Mouse (Mus musculus): ENCODE data around the gene 1700012B09Rik. TPM values are rescaled to one million over a fixed set of nuclear protein-coding genes. Genes with fewer than 3 reads are reported as not detected.
A peak's percentile ranks its signal among the peaks of the same experiment; 100 is the strongest.

The 1700012B09Rik gene
- polyA plus RNA-seq (2015; fragmentation: Nextera tagmentation; extraction: Ambion mirVana): not detected in 2 replicates

DNA sequence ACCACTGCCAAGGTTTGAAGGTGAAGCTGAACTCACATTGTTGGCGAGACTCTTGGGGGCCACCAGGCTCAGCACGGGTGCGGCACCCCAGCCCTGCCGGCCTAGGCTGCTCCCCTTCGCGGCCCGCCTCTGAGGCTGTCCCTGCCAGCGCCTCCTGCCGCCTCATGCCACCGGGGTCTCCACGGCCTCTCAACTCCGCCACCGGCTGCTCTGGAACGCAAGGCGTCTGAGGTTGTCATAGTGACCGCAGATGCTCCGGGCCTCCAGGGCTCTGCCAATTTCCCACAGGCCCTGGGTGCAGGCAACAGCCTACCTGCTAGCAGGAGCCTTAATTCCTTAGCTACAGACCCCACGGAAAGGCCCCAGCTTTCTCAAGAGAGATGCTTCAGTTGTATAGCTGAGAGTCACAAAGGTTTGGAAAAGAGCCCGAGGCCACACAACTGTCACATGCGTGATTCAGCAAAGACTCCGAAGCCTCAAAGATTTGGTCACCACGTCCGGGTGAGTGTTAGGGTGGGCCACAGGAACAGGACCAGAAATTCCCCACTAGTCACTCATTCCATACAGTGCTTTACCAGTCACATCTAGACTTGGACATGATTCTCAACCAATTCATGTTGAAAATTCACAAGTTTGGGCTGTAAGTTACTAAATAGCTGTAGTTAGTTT lies at the start of gene 1700012B09Rik:
1700012B09Rik (minus strand) TSS at position 228 of the 669 bp plus-strand sequence.
- Histone ChIP-seq H3K9me3 (replicated peaks) (no peaks in the 10 kb centered on the region), H3K27me3 (peaks cover 38% of the 10 kb centered on the region), H3K36me3 (no peaks in the 10 kb centered on the region), H3K4me3 (replicated peaks) (no peak within 1 kb of the TSS), H3K4me1 (peaks cover 6% of the 10 kb centered on the region), H3K4me2 (peak within 1 kb of the TSS; percentile 10), H3K9ac (no peak within 1 kb of the TSS), H3K27ac (no peak within 1 kb of the TSS)
- peak; percentile 73 for ATAC-seq (replicated peaks; ENCODE audit: low FRiP score)
- 20% methylated on average over 23 of the region's 23 CpGs for WGBS

DNA sequence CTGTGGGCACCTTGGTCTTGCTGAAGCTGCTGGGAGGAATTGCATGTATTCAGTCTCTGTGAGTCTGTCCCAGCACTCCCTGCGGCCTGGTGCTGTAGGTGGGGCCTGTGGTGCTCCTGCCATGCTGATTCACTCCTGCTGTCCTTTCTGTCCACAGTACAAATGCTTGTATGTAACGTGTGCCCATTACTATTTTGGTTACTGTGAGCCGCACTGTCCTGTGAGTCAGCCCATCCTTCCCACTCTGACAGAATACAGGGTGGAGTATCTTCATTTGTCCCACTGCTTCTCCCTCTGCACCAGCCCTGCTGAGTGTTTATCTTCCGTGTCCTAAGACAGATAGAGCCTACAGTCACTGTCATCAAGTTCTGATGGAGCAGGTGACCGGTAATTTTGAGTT lies 39.3 kb upstream of the 1700012B09Rik start:
- Histone ChIP-seq H3K4me1 (no peaks in the 10 kb centered on the region), H3K36me3 (peaks cover 78% of the 10 kb centered on the region), H3K27ac (no peak overlapping the region), H3K4me3 (replicated peaks) (no peak overlapping the region), H3K9me3 (replicated peaks) (no peaks in the 10 kb centered on the region), H3K27me3 (no peaks in the 10 kb centered on the region), H3K4me2 (no peak overlapping the region), H3K9ac (no peak overlapping the region)
- ATAC-seq (replicated peaks; ENCODE audit: low FRiP score): no peak
- 95% methylated on average over 5 of the region's 5 CpGs for WGBS

DNA sequence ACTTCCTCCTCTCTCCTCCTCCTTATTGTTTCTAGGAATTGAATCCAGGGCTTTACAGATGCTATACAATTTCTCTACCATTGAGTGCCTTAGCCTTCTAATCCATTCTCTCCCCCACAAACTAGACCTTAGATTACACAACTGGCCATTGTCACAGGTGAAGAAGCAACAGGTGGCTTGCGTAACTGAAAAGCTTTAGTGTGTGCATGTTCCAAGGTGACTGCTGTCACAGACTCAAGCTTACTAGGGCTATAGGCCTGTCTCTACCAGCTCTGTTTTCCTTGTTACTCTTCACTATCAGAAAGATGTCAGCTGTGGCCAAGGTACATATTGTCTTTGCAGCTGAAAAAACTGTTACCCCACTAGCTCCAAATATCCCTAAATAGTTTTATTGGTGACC lies 36.0 kb upstream of the 1700012B09Rik start:
- Histone ChIP-seq H3K9me3 (replicated peaks) (no peaks in the 10 kb centered on the region), H3K9ac (no peak overlapping the region), H3K27me3 (no peaks in the 10 kb centered on the region), H3K4me3 (replicated peaks) (no peak overlapping the region), H3K4me2 (no peak overlapping the region), H3K4me1 (no peaks in the 10 kb centered on the region), H3K27ac (no peak overlapping the region), H3K36me3 (peaks cover 81% of the 10 kb centered on the region)
- WGBS: 89% methylated on average over 1 of the region's 1 CpGs
- no peak for ATAC-seq (replicated peaks; ENCODE audit: low FRiP score)

DNA sequence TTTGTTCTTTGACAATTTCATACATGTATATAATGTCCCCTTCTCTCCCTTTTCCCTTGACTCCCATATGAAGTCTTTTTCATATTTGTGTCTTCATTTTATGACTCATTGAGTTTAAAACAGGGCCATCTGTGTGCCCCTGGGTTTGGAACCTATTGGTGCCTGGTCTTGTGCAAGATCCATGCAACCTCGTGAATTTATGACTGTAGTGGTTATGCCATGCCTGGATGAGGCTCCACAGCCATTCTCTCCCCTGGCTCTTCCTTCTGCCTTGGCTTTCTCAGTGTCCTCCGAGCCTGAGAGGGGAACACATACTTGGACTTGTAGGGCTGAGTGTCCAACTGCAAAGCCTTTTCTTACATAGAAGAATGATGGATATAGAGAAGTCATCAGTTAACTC lies 34.9 kb upstream of the 1700012B09Rik start:
- H3K4me1 ChIP-seq: no peaks in the 10 kb centered on the region
- no peak overlapping the region for H3K4me2 ChIP-seq
- no peak for ATAC-seq (replicated peaks; ENCODE audit: low FRiP score)
- H3K36me3 ChIP-seq: peaks cover 82% of the 10 kb centered on the region
- no peaks in the 10 kb centered on the region for H3K27me3 ChIP-seq
- no peak overlapping the region for H3K27ac ChIP-seq
- H3K9me3 ChIP-seq (replicated peaks): no peaks in the 10 kb centered on the region
- WGBS: 93% methylated on average over 2 of the region's 2 CpGs
- H3K4me3 ChIP-seq (replicated peaks): no peak overlapping the region
- H3K9ac ChIP-seq: no peak overlapping the region

DNA sequence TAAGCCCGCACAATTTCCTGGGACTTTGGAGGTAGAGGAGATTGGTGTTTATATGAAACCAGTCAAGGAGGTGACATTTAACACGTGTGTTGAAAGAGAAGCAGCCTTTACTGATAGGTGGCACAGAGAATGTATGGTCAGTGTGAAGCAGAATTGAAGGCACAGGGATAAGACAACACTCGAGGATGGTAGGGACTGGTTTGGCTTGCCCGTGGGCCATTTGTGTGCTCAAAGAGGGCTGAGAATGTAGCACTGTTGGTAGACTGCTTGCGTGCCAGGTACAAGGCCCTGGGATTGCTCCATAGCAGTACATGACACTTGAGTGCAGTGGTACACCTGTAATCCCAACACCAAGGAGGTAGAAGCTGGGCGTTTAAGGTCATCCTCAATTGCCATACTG lies 16.5 kb upstream of the 1700012B09Rik start:
- Histone ChIP-seq H3K27ac (no peak overlapping the region), H3K9me3 (replicated peaks) (no peaks in the 10 kb centered on the region), H3K4me2 (no peak overlapping the region), H3K36me3 (peaks cover 63% of the 10 kb centered on the region), H3K4me3 (replicated peaks) (no peak overlapping the region), H3K4me1 (peaks cover 9% of the 10 kb centered on the region), H3K27me3 (no peaks in the 10 kb centered on the region), H3K9ac (no peak overlapping the region)
- WGBS: 89% methylated on average over 6 of the region's 6 CpGs
- no peak for ATAC-seq (replicated peaks; ENCODE audit: low FRiP score)

DNA sequence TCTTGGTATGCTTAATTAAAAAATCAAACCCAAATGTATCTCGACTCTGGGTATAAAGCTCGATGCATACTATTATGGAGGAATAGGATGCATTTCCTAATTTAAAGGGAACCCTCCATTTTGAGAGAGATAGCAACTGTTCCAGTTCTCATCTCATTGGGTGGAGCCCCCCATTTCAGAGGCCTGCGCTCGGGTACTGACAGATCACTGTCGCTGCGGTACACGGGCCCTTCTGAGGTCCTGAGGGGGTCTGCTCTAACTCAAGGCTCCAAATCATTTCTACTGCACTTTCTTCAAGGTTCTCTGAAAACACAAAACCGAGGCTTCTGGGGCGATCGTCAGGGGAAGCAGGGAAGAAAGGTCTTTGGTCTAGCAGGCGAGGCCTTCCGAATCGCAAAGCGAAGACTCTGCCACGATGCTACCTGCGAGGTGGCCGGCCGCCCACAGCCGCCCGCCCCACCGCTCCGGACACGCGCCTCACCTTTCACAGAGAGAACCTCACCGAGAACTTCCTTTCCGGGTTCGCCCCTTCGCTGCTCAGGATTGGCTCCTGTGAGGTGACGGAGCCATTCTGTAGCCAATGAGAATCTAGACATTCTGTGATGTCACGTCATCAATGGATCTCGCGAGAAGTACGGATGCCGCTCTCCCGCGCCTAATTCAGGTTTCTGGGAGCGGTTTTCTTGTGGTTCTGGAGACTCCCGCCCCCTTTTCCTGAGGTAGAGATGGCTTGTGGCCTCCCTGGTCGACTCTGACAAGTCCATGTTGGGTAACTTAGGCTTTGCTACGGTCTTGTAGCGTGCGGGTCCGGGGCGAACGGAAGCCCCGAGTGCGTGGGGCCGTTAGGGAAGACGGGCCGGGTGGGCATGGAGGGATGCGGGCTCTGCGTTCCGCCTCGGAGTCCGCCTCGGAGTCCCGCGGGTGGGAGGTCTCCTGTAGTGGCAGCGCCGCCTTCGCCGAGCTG lies 13.5 kb upstream of the 1700012B09Rik start, which contains the start of the genes Mre11a and Ankrd49:
Mre11a (plus strand) TSS at position 616 of the 964 bp plus-strand sequence.
Ankrd49 (minus strand) TSS at position 818 of the 964 bp plus-strand sequence.
- Histone ChIP-seq H3K9ac (peak within 1 kb of the TSS; percentile 85), H3K4me1 (peaks cover 9% of the 10 kb centered on the region), H3K4me3 (replicated peaks) (peak within 1 kb of the TSS; percentile 87), H3K27me3 (no peaks in the 10 kb centered on the region), H3K27ac (peak within 1 kb of the TSS; percentile 98), H3K36me3 (peaks cover 61% of the 10 kb centered on the region), H3K4me2 (peak within 1 kb of the TSS; percentile 66), H3K9me3 (replicated peaks) (no peaks in the 10 kb centered on the region)
- ATAC-seq (replicated peaks; ENCODE audit: low FRiP score): peak; percentile 100
- under 1% methylated on average over 62 of the region's 62 CpGs for WGBS

DNA sequence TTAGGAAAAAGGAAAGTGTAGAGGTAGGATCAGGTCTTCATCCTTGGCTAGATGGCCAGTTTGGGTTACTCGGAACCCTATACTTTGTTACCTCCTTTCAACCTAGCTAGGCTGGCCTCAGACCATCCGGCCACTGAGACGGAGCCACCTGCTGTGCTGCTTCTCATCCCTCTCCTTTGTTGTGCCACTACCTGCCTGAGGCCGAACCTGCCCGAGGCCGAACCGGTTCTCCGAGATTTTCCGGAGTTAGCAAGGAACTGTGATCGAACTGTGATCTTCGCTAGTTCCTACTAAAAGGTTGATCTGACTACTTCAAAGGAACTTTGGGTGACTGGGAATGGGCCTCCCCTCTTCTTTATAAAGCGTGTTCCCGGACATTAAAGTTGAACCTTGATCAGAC lies 7.5 kb upstream of the 1700012B09Rik start:
- Histone ChIP-seq H3K4me2 (no peak overlapping the region), H3K4me3 (replicated peaks) (no peak overlapping the region), H3K9me3 (replicated peaks) (no peaks in the 10 kb centered on the region), H3K36me3 (peaks cover 30% of the 10 kb centered on the region), H3K27me3 (no peaks in the 10 kb centered on the region), H3K9ac (no peak overlapping the region), H3K4me1 (no peaks in the 10 kb centered on the region), H3K27ac (no peak overlapping the region)
- 40% methylated on average over 13 of the region's 13 CpGs for WGBS
- no peak for ATAC-seq (replicated peaks; ENCODE audit: low FRiP score)

DNA sequence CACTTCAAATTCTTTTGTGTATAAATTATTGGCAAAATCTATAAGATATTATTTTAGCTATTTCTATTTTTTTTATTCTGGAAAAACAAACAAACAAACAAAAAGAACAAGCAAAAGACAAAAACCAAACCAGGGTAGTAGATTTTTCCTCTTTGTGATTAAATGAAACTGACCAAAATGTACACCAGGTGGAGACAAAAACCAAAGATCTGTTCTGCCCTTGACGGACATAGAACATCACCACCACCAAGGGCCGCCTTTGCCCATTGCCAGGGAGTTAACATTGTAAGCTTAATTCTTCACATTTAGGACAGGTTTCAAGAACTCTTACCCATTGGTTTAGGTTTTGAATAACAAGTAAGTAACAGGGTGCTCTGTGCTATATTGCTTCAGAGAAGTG lies 3.0 kb upstream of the 1700012B09Rik start:
- 49% methylated on average over 2 of the region's 2 CpGs for WGBS
- no peak overlapping the region for H3K27ac ChIP-seq
- H3K9me3 ChIP-seq (replicated peaks): no peaks in the 10 kb centered on the region
- no peak for ATAC-seq (replicated peaks; ENCODE audit: low FRiP score)
- H3K9ac ChIP-seq: no peak overlapping the region
- no peaks in the 10 kb centered on the region for H3K36me3 ChIP-seq
- no peak overlapping the region for H3K4me2 ChIP-seq
- H3K4me1 ChIP-seq: peaks cover 6% of the 10 kb centered on the region
- H3K4me3 ChIP-seq (replicated peaks): no peak overlapping the region
- H3K27me3 ChIP-seq: peaks cover 23% of the 10 kb centered on the region; the same call in 1 of the 2 replicates

DNA sequence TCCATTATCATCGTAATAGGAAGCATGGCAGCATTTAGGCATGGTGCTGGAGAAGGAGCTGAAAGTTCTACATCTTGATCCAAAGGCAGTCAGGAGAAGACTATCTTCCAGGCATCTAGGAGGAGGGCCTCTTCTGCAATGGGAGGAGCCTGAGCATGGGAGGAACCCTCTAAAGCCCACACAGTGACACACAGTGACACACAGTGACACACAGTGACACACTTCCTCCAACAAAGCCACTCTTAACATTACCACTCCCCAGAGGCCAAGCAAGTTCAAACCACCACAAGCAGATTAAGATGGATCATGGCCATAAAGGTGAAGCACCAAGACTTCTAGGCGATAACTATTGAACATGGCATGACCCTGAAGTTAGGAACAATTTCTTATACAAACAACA lies 1.2 kb upstream of the 1700012B09Rik start:
- WGBS: 87% methylated on average over 2 of the region's 2 CpGs
- H3K4me2 ChIP-seq: no peak overlapping the region
- no peak overlapping the region for H3K27ac ChIP-seq
- no peaks in the 10 kb centered on the region for H3K36me3 ChIP-seq
- H3K27me3 ChIP-seq: peaks cover 36% of the 10 kb centered on the region
- no peaks in the 10 kb centered on the region for H3K9me3 ChIP-seq (replicated peaks)
- no peak overlapping the region for H3K9ac ChIP-seq
- H3K4me1 ChIP-seq: peaks cover 6% of the 10 kb centered on the region
- ATAC-seq (replicated peaks; ENCODE audit: low FRiP score): no peak
- H3K4me3 ChIP-seq (replicated peaks): no peak overlapping the region

DNA sequence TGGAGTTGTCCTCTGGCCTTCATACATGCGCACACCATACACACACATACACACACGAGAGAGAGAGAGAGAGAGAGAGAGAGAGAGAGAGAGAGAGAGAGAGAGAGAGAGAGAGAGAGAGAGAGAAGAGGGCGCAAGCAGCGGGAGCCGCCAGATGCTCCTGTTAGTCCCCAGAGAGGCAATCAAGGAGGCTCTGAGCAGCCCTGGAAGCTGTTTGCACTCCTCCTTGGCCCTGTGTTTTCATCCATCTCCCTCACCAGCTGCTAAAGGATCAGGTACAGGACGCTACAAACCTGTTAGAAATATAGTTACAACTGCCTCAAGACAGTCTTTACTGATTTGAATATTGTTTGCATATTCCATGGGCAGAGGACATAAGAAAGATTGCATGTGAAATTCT lies 1.0 kb downstream of the 1700012B09Rik start:
- ATAC-seq (replicated peaks; ENCODE audit: low FRiP score): no peak

DNA sequence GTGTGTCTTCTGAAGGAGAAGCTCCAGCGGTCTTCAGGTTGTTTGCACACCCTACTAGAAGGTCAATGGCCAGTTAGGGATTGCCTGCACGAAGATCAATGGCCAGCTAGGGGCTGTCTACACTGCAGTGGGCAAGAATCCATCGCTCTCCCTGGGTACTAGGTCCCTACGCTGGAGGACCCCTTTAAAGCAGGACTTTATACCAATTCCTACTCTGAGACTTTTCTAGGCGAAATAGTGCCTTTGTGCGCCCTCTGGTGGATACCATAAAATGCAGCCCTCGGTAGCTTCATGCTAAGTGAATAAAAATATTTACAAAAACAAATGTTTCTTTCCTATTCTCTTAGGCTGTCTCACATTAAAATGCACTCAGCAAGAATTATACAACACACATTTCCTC lies 6.1 kb downstream of the 1700012B09Rik start:
- H3K4me3 ChIP-seq (replicated peaks): no peak overlapping the region
- H3K27me3 ChIP-seq: peaks cover 18% of the 10 kb centered on the region
- no peak for ATAC-seq (replicated peaks; ENCODE audit: low FRiP score)
- no peak overlapping the region for H3K4me2 ChIP-seq
- H3K9me3 ChIP-seq (replicated peaks): no peaks in the 10 kb centered on the region
- H3K9ac ChIP-seq: no peak overlapping the region
- 21% methylated on average over 7 of the region's 7 CpGs for WGBS
- H3K36me3 ChIP-seq: no peaks in the 10 kb centered on the region
- H3K4me1 ChIP-seq: no peaks in the 10 kb centered on the region
- no peak overlapping the region for H3K27ac ChIP-seq

More for the DNA sequence above, 1.0 kb downstream of the 1700012B09Rik start:
- H3K27ac ChIP-seq: no peak overlapping the region
- no peaks in the 10 kb centered on the region for H3K9me3 ChIP-seq (replicated peaks)
- no peak overlapping the region for H3K9ac ChIP-seq
- peaks cover 6% of the 10 kb centered on the region for H3K4me1 ChIP-seq
- H3K4me3 ChIP-seq (replicated peaks): no peak overlapping the region
- 43% methylated on average over 6 of the region's 6 CpGs for WGBS
- H3K4me2 ChIP-seq: no peak overlapping the region
- H3K36me3 ChIP-seq: no peaks in the 10 kb centered on the region
- peaks cover 38% of the 10 kb centered on the region for H3K27me3 ChIP-seq

DNA sequence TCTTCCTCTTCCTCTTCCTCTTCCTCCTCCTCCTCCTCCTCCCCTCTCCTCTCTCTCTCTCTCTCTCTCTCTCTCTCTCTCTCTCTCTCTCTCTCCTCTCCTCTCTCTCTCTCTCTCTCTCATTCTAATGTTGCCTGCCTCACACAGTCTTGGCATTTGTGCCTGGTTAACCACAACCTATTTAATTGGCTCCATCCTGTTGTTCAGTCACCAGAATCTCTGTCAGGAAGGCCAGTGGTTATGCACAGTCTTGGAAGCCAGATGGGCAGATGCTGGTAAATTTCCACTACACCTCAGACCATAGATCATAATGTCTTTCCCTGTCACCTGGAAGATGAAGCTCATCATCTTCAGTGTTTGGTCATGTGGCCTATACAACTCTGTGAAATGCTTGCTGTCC lies 11.6 kb downstream of the 1700012B09Rik start:
- Histone ChIP-seq H3K4me1 (no peaks in the 10 kb centered on the region), H3K9ac (no peak overlapping the region), H3K27ac (no peak overlapping the region), H3K27me3 (no peaks in the 10 kb centered on the region), H3K4me3 (replicated peaks) (no peak overlapping the region), H3K36me3 (no peaks in the 10 kb centered on the region), H3K9me3 (replicated peaks) (no peaks in the 10 kb centered on the region), H3K4me2 (no peak overlapping the region)
- ATAC-seq (replicated peaks; ENCODE audit: low FRiP score): no peak

All from kidney, embryonic 15.5 days (tissue).